Mouse (Mus musculus): ENCODE data around the gene Ankdd1b.
A peak's percentile ranks its signal among the peaks of the same experiment; 100 is the strongest.

Ankdd1b gene

GRCm38 (mm10) chr13:96401251-96401650 is 69.7 kb downstream of the Ankdd1b start:
- no peak for DNase-seq

GRCm38 (mm10) chr13:96389301-96389700 is 81.7 kb downstream of the Ankdd1b start:
- DNase-seq: no peak

GRCm38 (mm10) chr13:96388042-96388888 is 82.7 kb downstream of the Ankdd1b start, which contains the start of gene Poc5:
TSS of gene Poc5 (plus strand) at chr13:96388294.
- peak; percentile 98 for DNase-seq

- no peak for DNase-seq
Observed at GRCm38 (mm10) chr13:96377883-96378282, 93.1 kb downstream of the Ankdd1b start.

GRCm38 (mm10) chr13:96376871-96377270 is 94.1 kb downstream of the Ankdd1b start:
- no peak for DNase-seq

- no peak for DNase-seq
Observed at GRCm38 (mm10) chr13:96375519-96375918, 95.5 kb downstream of the Ankdd1b start.
